Mouse (Mus musculus) liver, embryonic 14.5 days (tissue): ENCODE data around the gene Camkk1. TPM values are rescaled to one million over a fixed set of nuclear protein-coding genes. Genes with fewer than 3 reads are reported as not detected.

ENCODE experiments used
- ATAC-seq: fragments of 200-750 bp; cut with Nextera tagmentation; 2 replicates; pipeline ENCODE4 v1.8.0; 2017; ENCODE audit warnings: moderate number of reproducible peaks, mild to moderate bottlenecking, moderate library complexity; ENCODE audit not compliant: insufficient read depth
- DNase-seq, 3 experiments: peaks; one replicate each; pipeline ENCODE4 v3.0.0-alpha.2; 2012 to 2013; ENCODE audit warnings: low read depth in 3 of 3, low spot score in 3 of 3
- H3K27ac ChIP-seq: fragments of 300-500 bp; sonication (generic); 2 replicates; pipeline ENCODE4 v1.5.1; 2014; ENCODE audit warnings: moderate library complexity, mild to moderate bottlenecking, control low read depth, inconsistent platforms
- H3K27me3 ChIP-seq: fragments of 300-500 bp; sonication (generic); 2 replicates; pipeline ENCODE4 v1.6.1; 2014; ENCODE audit warnings: mild to moderate bottlenecking, low read length, moderate library complexity; ENCODE audit not compliant: control insufficient read depth, insufficient read depth
- H3K36me3 ChIP-seq: fragments of 300-500 bp; sonication (generic); replicated peaks from 2 replicates; pipeline ENCODE4 v1.6.1; 2014; ENCODE audit warnings: low read depth; ENCODE audit not compliant: control insufficient read depth, insufficient read depth
- H3K4me1 ChIP-seq, 2 experiments: fragments of 200-500 bp in 1 of 2; fragments of 300-500 bp in 1 of 2; sonication (generic) in 1 of 2; replicated peaks; 2 replicates each; pipeline ENCODE4 v1.6.1; 2012 to 2014; ENCODE audit warnings: antibody characterized with exemption in 1 of 2, inconsistent platforms in 1 of 2, low read length in 1 of 2; ENCODE audit not compliant: control insufficient read depth in 2 of 2, insufficient read depth in 2 of 2
- H3K4me2 ChIP-seq: fragments of 300-500 bp; sonication (generic); 2 replicates; pipeline ENCODE4 v1.6.1; 2014; ENCODE audit warnings: low read depth, mild to moderate bottlenecking, control low read depth, moderate library complexity
- H3K4me3 ChIP-seq, 2 experiments: fragments of 200-500 bp in 1 of 2; fragments of 300-500 bp in 1 of 2; sonication (generic) in 1 of 2; 2 replicates each; pipeline ENCODE4 v1.5.1; 2012 to 2014; ENCODE audit warnings: low read depth in 2 of 2, low read length in 2 of 2, mild to moderate bottlenecking in 2 of 2, control low read depth in 1 of 2, inconsistent platforms in 1 of 2, moderate library complexity in 1 of 2; ENCODE audit not compliant: insufficient read depth in 1 of 2
- H3K9ac ChIP-seq: fragments of 300-500 bp; sonication (generic); replicated peaks from 2 replicates; pipeline ENCODE4 v1.6.1; 2014; ENCODE audit warnings: mild to moderate bottlenecking, control low read depth, moderate library complexity
- H3K9me3 ChIP-seq: fragments of 300-500 bp; sonication (generic); 2 replicates; pipeline ENCODE4 v1.6.1; 2016; ENCODE audit warnings: low read length, mixed read lengths; ENCODE audit not compliant: control insufficient read depth
- CTCF ChIP-seq: IDR thresholded peaks from 2 replicates; pipeline ENCODE4 v1.5.1; 2016; ENCODE audit warnings: antibody characterized with exemption, low read depth, control low read depth
- EP300 ChIP-seq: IDR thresholded peaks from 2 replicates; pipeline ENCODE4 v1.6.1; 2016; ENCODE audit warnings: antibody characterized with exemption, low read depth
- WGBS: fragments of 180-500 bp; shearing (Covaris S2); extraction: QIAGEN DNeasy Blood & Tissue Kit; methylation state at CpG from one replicate; pipeline ENCODE4 v1.1.7; 2014; ENCODE audit not compliant: insufficient replicate concordance; 5-methylcytosine and 5-hydroxymethylcytosine counted together
- polyA plus RNA-seq, 2 experiments: library from polyadenylated mRNA; depleted of rRNA in 1 of 2; stranded (reverse) in 1 of 2; unstranded in 1 of 2; fragments of >200 nt; fragmentation: Nextera tagmentation in 1 of 2; extraction: Ambion mirVana in 1 of 2; gene quantifications; 2 replicates each; pipeline versions ENCODE4 v1.2.1 to v1.2.3; 2012 to 2014

Gene Camkk1
- 0.49 and 0.69 TPM in 2 replicates for polyA plus RNA-seq (2012; rRNA removed)
- 0.19 and 0.36 TPM in 2 replicates for polyA plus RNA-seq (2014; fragmentation: Nextera tagmentation; extraction: Ambion mirVana)

DNA sequence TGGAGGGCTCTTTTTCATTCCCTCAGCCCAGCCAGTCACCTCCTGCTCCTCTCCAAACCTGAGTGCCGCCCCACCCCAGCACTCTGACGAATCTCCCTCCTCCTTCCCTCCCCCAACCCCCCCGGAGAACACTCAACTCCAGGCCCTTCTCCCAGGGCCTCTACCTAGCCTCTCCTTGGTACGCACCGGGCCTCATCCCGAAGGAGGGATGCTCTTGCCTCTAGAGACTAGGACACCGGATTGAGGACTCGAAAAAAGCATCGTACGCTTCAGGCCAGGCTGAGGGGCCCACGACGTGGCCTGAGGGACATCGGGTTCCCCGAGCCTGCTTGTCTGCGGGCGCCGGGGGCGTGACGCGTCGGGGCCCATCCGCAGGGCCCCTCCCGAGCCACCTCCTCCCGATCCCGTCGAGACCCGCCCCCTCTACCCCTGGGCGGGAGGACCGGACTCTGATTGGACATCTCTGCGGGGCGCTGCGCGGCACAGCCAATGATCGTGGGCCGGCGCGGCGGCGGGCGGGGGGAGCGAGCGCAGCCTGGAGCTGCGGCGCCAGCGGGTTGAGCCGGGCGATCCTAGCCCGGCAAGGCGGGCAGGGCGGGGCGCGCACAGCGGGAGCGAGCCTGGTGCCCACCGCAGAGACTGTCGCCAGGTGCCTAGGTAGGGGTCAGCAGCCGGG lies at the start of gene Camkk1:
TSS of gene Camkk1 (plus strand) at position 538 of the 676 bp plus-strand sequence.
- TF ChIP-seq CTCF (no peak), EP300 (no peak)
- Histone ChIP-seq H3K4me2 (peak within 1 kb of the TSS; percentile 82), H3K9me3 (no peaks in the 10 kb centered on the region), H3K27ac (no peak within 1 kb of the TSS), H3K9ac (no peak within 1 kb of the TSS), H3K27me3 (peaks cover 30% of the 10 kb centered on the region), H3K4me3 (peak within 1 kb of the TSS; percentile 49 to 57), H3K36me3 (no peaks in the 10 kb centered on the region), H3K4me1 (peaks cover 0 to 2% of the 10 kb centered on the region in 2 experiments; a peak in 1 of 4 replicates)
- under 1% methylated on average over 57 of the region's 57 CpGs for WGBS
- DNase-seq (peak; percentile 72 to 75 (median 72)), ATAC-seq (peak; percentile 96)

DNA sequence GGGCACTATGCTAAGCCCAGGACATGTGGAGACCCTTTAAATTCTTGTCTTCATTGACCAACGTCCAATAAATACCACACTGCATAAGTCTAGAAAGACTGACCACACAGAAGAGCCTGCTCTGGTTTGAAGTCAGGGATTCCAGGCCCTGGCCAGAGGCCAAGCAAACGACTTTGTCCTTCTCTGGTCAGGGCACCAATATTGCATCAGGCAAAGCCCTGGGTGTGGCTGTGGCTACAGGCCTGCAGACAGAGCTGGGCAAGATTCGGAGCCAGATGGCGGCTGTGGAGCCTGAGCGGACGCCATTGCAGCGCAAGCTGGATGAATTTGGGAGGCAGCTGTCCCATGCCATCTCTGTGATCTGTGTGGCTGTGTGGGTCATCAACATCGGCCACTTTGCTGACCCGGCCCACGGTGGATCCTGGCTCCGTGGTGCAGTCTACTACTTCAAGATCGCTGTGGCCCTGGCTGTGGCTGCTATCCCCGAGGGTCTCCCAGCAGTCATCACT lies 43.8 kb upstream of the Camkk1 start:
- ATAC-seq = no peak
- WGBS = 73% methylated on average over 13 of the region's 13 CpGs
- no peak overlapping the region for H3K4me3 ChIP-seq

DNA sequence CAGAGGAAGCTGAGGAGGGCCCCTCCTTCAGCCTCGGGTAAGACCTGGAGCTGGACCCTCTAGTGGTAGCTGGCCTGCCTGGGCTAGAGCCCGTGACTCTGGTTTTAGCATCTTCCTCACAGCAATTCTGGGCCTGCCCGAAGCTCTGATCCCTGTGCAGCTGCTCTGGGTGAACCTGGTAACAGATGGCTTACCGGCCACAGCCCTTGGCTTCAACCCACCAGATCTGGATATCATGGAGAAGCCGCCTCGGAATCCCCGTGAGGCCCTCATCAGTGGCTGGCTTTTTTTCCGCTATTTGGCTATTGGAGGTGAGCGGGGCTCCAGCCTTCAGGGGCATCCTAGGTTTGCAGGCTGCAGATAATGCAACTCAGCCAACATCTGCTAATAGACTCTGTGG lies 36.3 kb upstream of the Camkk1 start:
- Histone ChIP-seq H3K9me3 (no peaks in the 10 kb centered on the region), H3K36me3 (no peaks in the 10 kb centered on the region), H3K4me3 (no peak overlapping the region), H3K4me1 (no peaks in the 10 kb centered on the region), H3K27me3 (no peaks in the 10 kb centered on the region), H3K9ac (no peak overlapping the region), H3K4me2 (no peak overlapping the region), H3K27ac (no peak overlapping the region)
- ATAC-seq = no peak
- 74% methylated on average over 9 of the region's 9 CpGs for WGBS
- no peak for DNase-seq
- no peak for TF ChIP-seq EP300
- TF ChIP-seq CTCF = no peak

More for the DNA sequence above, 43.8 kb upstream of the Camkk1 start:
- no peaks in the 10 kb centered on the region for H3K9me3 ChIP-seq
- H3K4me1 ChIP-seq = no peaks in the 10 kb centered on the region
- no peak for TF ChIP-seq CTCF
- no peak for TF ChIP-seq EP300
- H3K4me2 ChIP-seq = no peak overlapping the region
- no peak overlapping the region for H3K9ac ChIP-seq
- H3K36me3 ChIP-seq = no peaks in the 10 kb centered on the region
- H3K27me3 ChIP-seq = no peaks in the 10 kb centered on the region
- no peak overlapping the region for H3K27ac ChIP-seq
- no peak for DNase-seq

DNA sequence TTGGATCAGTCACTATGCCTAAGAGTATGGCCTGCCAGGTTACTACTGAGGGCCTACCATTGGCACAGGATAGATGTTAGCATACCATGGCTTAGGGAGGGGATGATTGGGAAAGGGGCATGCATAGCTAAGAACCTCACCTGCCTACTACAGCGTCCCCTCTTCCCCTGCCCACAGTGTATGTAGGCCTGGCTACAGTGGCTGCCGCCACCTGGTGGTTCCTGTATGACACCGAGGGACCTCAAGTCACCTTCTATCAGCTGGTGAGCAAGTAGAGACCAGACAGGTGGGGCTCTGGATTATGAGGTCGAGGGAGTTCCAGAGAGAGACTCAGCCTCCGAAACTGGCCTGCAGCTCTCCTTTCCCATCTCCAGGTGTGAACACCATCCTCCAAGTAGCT lies 35.5 kb upstream of the Camkk1 start:
- Histone ChIP-seq H3K9ac (no peak overlapping the region), H3K27me3 (no peaks in the 10 kb centered on the region), H3K36me3 (no peaks in the 10 kb centered on the region), H3K4me1 (no peaks in the 10 kb centered on the region), H3K9me3 (no peaks in the 10 kb centered on the region), H3K27ac (no peak overlapping the region), H3K4me2 (no peak overlapping the region), H3K4me3 (no peak overlapping the region)
- no peak for TF ChIP-seq EP300
- TF ChIP-seq CTCF = peak; percentile 68
- ATAC-seq = no peak
- no peak for DNase-seq
- WGBS = 45% methylated on average over 5 of the region's 5 CpGs

DNA sequence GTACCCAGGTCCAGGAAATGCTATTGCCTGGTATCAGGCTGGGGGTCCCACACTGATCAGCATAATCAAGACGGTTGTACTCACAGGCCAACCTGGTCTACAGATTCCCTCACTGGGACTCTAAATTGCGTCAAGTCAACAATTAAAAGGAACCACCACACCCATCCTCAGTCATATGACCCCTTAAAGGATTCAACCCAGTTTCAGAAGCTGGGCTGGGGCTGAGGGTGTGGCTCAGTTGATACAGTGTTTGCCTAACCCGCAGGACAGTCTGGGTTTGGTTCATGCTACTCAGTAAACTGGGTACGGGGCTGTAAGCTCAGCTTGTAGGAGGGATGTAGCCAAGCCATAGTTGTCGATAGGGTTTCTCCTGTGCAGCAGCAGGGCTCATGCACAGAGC lies 32.1 kb upstream of the Camkk1 start:
- H3K36me3 ChIP-seq = no peaks in the 10 kb centered on the region
- no peak overlapping the region for H3K27ac ChIP-seq
- 36% methylated on average over 5 of the region's 5 CpGs for WGBS
- TF ChIP-seq CTCF (no peak), EP300 (no peak)
- no peak overlapping the region for H3K4me3 ChIP-seq
- H3K4me2 ChIP-seq = no peak overlapping the region
- H3K9ac ChIP-seq = no peak overlapping the region
- no peaks in the 10 kb centered on the region for H3K27me3 ChIP-seq
- H3K9me3 ChIP-seq = no peaks in the 10 kb centered on the region
- DNase-seq (no peak), ATAC-seq (no peak)
- no peaks in the 10 kb centered on the region; a peak in 1 of 4 replicates for H3K4me1 ChIP-seq
